Mouse (Mus musculus): ENCODE data around the gene Twf1. TPM values are rescaled to one million over a fixed set of nuclear protein-coding genes. Genes with fewer than 3 reads are reported as not detected.

Twf1 gene
- total and polyA plus RNA-seq, 3 experiments: 10.1 to 18.1 (median 12.8) TPM

GRCm38 (mm10) chr15:94557442-94557841, 32.2 kb downstream of the Twf1 start:
- Histone ChIP-seq H3K27ac (no peak overlapping the region), H3K9ac (ENCODE audit: low read depth, low read length) (no peak overlapping the region), H3K4me1 (ENCODE audit: control insufficient read depth, insufficient read depth, low read length) (no peaks in the 10 kb centered on the region), H3K27me3 (ENCODE audit: control insufficient read depth, insufficient read depth, low read length) (no peaks in the 10 kb centered on the region), H3K79me2 (replicated peaks; ENCODE audit: control insufficient read depth, insufficient read depth, low read length) (no peaks in the 10 kb centered on the region), H3K36me3 (ENCODE audit: control insufficient read depth, insufficient read depth, low read length) (no peaks in the 10 kb centered on the region), H3K4me3 (no peak overlapping the region)
- intact Hi-C loops (cut with DNase I): no loop called here
- DNase-seq: peak; percentile 73 to 87
- 0 out of 2 replicates have a peak, but pooled peaks have one; percentile 34 for TF ChIP-seq EP300 (IDR thresholded peaks at IDR 0.05; ENCODE audit: insufficient read depth, low read depth, low read length)
- peak; percentile 98 for TF ChIP-seq CTCF (IDR thresholded peaks at IDR 0.05)
- no peak for TF ChIP-seq POLR2A (IDR thresholded peaks at IDR 0.05; ENCODE audit: insufficient read depth, low read depth, low read length)
- WGBS: 19% methylated on average over 7 of the region's 7 CpGs

- 93% methylated on average over 9 of the region's 9 CpGs for WGBS
- no peaks in the 10 kb centered on the region for H3K27me3 ChIP-seq (ENCODE audit: control insufficient read depth, insufficient read depth, low read length)
- H3K4me3 ChIP-seq: no peak overlapping the region
- DNase-seq: no peak
- no peak overlapping the region for H3K27ac ChIP-seq
- H3K36me3 ChIP-seq (ENCODE audit: control insufficient read depth, insufficient read depth, low read length): no peaks in the 10 kb centered on the region
- no peak overlapping the region for H3K9ac ChIP-seq (ENCODE audit: low read depth, low read length)
- no peaks in the 10 kb centered on the region for H3K79me2 ChIP-seq (replicated peaks; ENCODE audit: control insufficient read depth, insufficient read depth, low read length)
- intact Hi-C loops (cut with DNase I): no loop called here
- H3K4me1 ChIP-seq (ENCODE audit: control insufficient read depth, insufficient read depth, low read length): no peaks in the 10 kb centered on the region
- TF ChIP-seq CTCF (IDR thresholded peaks at IDR 0.05) (no peak), POLR2A (IDR thresholded peaks at IDR 0.05; ENCODE audit: insufficient read depth, low read depth, low read length) (no peak), EP300 (IDR thresholded peaks at IDR 0.05; ENCODE audit: insufficient read depth, low read depth, low read length) (no peak)
Observed at GRCm38 (mm10) chr15:94553536-94553935, 36.2 kb downstream of the Twf1 start.

- TF ChIP-seq CTCF (IDR thresholded peaks at IDR 0.05) (no peak), EP300 (IDR thresholded peaks at IDR 0.05; ENCODE audit: insufficient read depth, low read depth, low read length) (no peak), POLR2A (IDR thresholded peaks at IDR 0.05; ENCODE audit: insufficient read depth, low read depth, low read length) (no peak)
- Histone ChIP-seq H3K36me3 (ENCODE audit: control insufficient read depth, insufficient read depth, low read length) (no peaks in the 10 kb centered on the region), H3K27me3 (ENCODE audit: control insufficient read depth, insufficient read depth, low read length) (no peaks in the 10 kb centered on the region), H3K27ac (no peak overlapping the region), H3K79me2 (replicated peaks; ENCODE audit: control insufficient read depth, insufficient read depth, low read length) (no peaks in the 10 kb centered on the region), H3K4me1 (ENCODE audit: control insufficient read depth, insufficient read depth, low read length) (no peaks in the 10 kb centered on the region), H3K4me3 (no peak overlapping the region), H3K9ac (ENCODE audit: low read depth, low read length) (no peak overlapping the region)
- intact Hi-C loops (cut with DNase I): loop anchor here (10.0 kb wide), 1 partner anchor 950 kb away; the partner anchor contains the start of gene Prickle1
- no peak for DNase-seq
- WGBS: 85% methylated on average over 4 of the region's 4 CpGs
Observed at GRCm38 (mm10) chr15:94544844-94545243, 44.8 kb downstream of the Twf1 start.

- 41% methylated on average over 9 of the region's 9 CpGs for WGBS
- intact Hi-C loops (cut with DNase I): loop anchor here (10.0 kb wide), 1 partner anchor 949 kb away; the partner anchor contains the start of gene Prickle1
- H3K36me3 ChIP-seq (ENCODE audit: control insufficient read depth, insufficient read depth, low read length): no peaks in the 10 kb centered on the region
- H3K27ac ChIP-seq: peak overlapping the region; percentile 90
- TF ChIP-seq EP300 (IDR thresholded peaks at IDR 0.05; ENCODE audit: insufficient read depth, low read depth, low read length): no peak
- TF ChIP-seq POLR2A (IDR thresholded peaks at IDR 0.05; ENCODE audit: insufficient read depth, low read depth, low read length): no peak
- TF ChIP-seq CTCF (IDR thresholded peaks at IDR 0.05): no peak
- no peaks in the 10 kb centered on the region for H3K79me2 ChIP-seq (replicated peaks; ENCODE audit: control insufficient read depth, insufficient read depth, low read length)
- no peaks in the 10 kb centered on the region for H3K4me1 ChIP-seq (ENCODE audit: control insufficient read depth, insufficient read depth, low read length)
- H3K9ac ChIP-seq (ENCODE audit: low read depth, low read length): peak overlapping the region; percentile 65
- no peak for DNase-seq
- H3K27me3 ChIP-seq (ENCODE audit: control insufficient read depth, insufficient read depth, low read length): no peaks in the 10 kb centered on the region
- H3K4me3 ChIP-seq: peak overlapping the region; percentile 91
Observed at GRCm38 (mm10) chr15:94544052-94544636, 45.5 kb downstream of the Twf1 start.

GRCm38 (mm10) chr15:94543409-94544051, 46.2 kb downstream of the Twf1 start, which contains the start of the genes Pus7l and Irak4:
Gene Pus7l, minus strand, starts transcription at chr15:94543547.
Gene Irak4, plus strand, starts transcription at chr15:94543643.
- no peaks in the 10 kb centered on the region for H3K36me3 ChIP-seq (ENCODE audit: control insufficient read depth, insufficient read depth, low read length)
- peak within 1 kb of the TSS; percentile 90 for H3K27ac ChIP-seq
- under 1% methylated on average over 45 of the region's 45 CpGs for WGBS
- peak within 1 kb of the TSS; percentile 65 for H3K9ac ChIP-seq (ENCODE audit: low read depth, low read length)
- TF ChIP-seq POLR2A (IDR thresholded peaks at IDR 0.05; ENCODE audit: insufficient read depth, low read depth, low read length) (peak; percentile 80), CTCF (IDR thresholded peaks at IDR 0.05) (peak; percentile 45), EP300 (IDR thresholded peaks at IDR 0.05; ENCODE audit: insufficient read depth, low read depth, low read length) (no peak)
- H3K79me2 ChIP-seq (replicated peaks; ENCODE audit: control insufficient read depth, insufficient read depth, low read length): no peaks in the 10 kb centered on the region
- DNase-seq: peak; percentile 94 to 95
- intact Hi-C loops (cut with DNase I): loop anchor here (2.0 to 10.0 kb wide), 2 partner anchors 45 to 949 kb away; partner anchors contain the start of genes Prickle1 and Twf1
- no peaks in the 10 kb centered on the region for H3K27me3 ChIP-seq (ENCODE audit: control insufficient read depth, insufficient read depth, low read length)
- no peaks in the 10 kb centered on the region for H3K4me1 ChIP-seq (ENCODE audit: control insufficient read depth, insufficient read depth, low read length)
- H3K4me3 ChIP-seq: peak within 1 kb of the TSS; percentile 91
